Mouse (Mus musculus) heart, adult 2 months (tissue): Measurements from ENCODE around the gene Fam83e. TPM values are rescaled to one million over a fixed set of nuclear protein-coding genes. Genes with fewer than 3 reads are reported as not detected.

Source experiments
- DNase-seq, 2 experiments: peaks; one replicate each; pipeline ENCODE4 v3.0.0; 2021
- H3K27ac ChIP-seq: fragments of 200-600 bp; 2 replicates; pipeline ENCODE4 v1.8.1; 2022
- H3K27me3 ChIP-seq: fragments of 200-500 bp; 2 replicates; pipeline ENCODE4 v1.6.1; 2012; ENCODE audit warnings: mild to moderate bottlenecking, low read length, inconsistent platforms, mixed read lengths; ENCODE audit not compliant: control insufficient read depth, insufficient read depth
- H3K36me3 ChIP-seq: fragments of 200-500 bp; 2 replicates; pipeline ENCODE4 v1.6.1; 2012; ENCODE audit warnings: low read length, inconsistent platforms; ENCODE audit not compliant: control insufficient read depth, insufficient read depth
- H3K4me1 ChIP-seq: fragments of 200-500 bp; 2 replicates; pipeline ENCODE4 v1.6.1; 2011; ENCODE audit warnings: low read length; ENCODE audit not compliant: control insufficient read depth, insufficient read depth
- H3K4me3 ChIP-seq: fragments of 200-600 bp; 2 replicates; pipeline ENCODE4 v1.8.1; 2022
- H3K79me2 ChIP-seq: fragments of 200-500 bp; replicated peaks from 2 replicates; pipeline ENCODE4 v1.6.1; 2012; ENCODE audit warnings: mild to moderate bottlenecking, inconsistent platforms, low read length, moderate library complexity, mixed read lengths; ENCODE audit not compliant: control insufficient read depth, insufficient read depth
- H3K9ac ChIP-seq: fragments of 200-500 bp; 2 replicates; pipeline ENCODE4 v1.6.1; 2012; ENCODE audit warnings: low read depth, mild to moderate bottlenecking, control low read depth, inconsistent platforms, low read length, mixed read lengths
- CTCF ChIP-seq: fragments of 200-600 bp; IDR thresholded peaks from 2 replicates; pipeline ENCODE4 v1.8.1; 2022; ENCODE audit warnings: antibody characterized with exemption, mild to moderate bottlenecking, moderate library complexity
- EP300 ChIP-seq: fragments of 200-500 bp; IDR thresholded peaks from 2 replicates; pipeline ENCODE4 v1.6.1; 2011; ENCODE audit warnings: low read depth, low read length, control low read depth; ENCODE audit not compliant: insufficient read depth
- POLR2A ChIP-seq: fragments of 200-500 bp; IDR thresholded peaks from 2 replicates; pipeline ENCODE4 v1.6.1; 2011; ENCODE audit warnings: mild to moderate bottlenecking, low read depth, low read length, control low read depth; ENCODE audit not compliant: insufficient read depth
- WGBS: fragments of 180-500 bp; shearing (Covaris S2); methylation state at CpG from one replicate; pipeline ENCODE4 v1.1.7; 2018; 5-methylcytosine and 5-hydroxymethylcytosine counted together
- intact Hi-C: fragments of 180-260 bp; cut with DNase I; formaldehyde crosslinking; loops from one replicate; pipeline ENCODE4 v1.15.1; 2025
- polyA plus RNA-seq: library from polyadenylated mRNA; depleted of rRNA; stranded (reverse); fragments of >200 nt; gene quantifications from 2 replicates; pipeline ENCODE4 v1.2.3, GENCODE M21; 2012
- total RNA-seq, 2 experiments: library from RNA; stranded (reverse); gene quantifications; 2 replicates each; pipeline ENCODE4 v1.2.3; 2021

The Fam83e gene
- total and polyA plus RNA-seq, 3 experiments: 0.13 to 1.1 (median 0.34) TPM

DNA sequence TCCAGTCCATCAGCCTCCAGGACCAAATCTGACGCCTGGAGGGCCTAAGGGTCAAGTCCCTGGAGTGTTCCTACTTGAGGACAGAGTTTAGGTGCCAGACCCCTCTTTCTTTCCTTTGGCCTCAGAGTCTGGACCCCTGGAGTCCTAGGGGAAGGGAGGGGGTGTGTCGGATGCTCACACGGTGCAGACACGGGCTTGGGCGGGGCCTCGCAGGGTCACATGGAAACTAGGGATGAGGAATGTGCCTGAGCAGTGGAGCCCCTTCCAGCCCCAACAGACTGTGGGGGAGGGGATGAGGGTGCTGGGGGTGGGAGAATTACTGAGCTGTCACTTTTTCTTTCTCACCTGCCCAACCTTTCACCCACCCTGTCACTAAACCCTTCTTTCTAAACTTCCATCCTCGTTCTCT, 15.1 kb upstream of the Fam83e start:
- H3K36me3 ChIP-seq: peaks cover 23% of the 10 kb centered on the region
- peak; percentile 87 for DNase-seq
- intact Hi-C loops: no loop called here
- peak overlapping the region; percentile 97 for H3K9ac ChIP-seq
- H3K4me1 ChIP-seq: peaks cover 18% of the 10 kb centered on the region
- peak overlapping the region; percentile 91 for H3K4me3 ChIP-seq
- 0% methylated on average over 7 of the region's 7 CpGs for WGBS
- TF ChIP-seq CTCF: no peak
- TF ChIP-seq POLR2A: peak; percentile 90
- TF ChIP-seq EP300: peak; percentile 98
- H3K79me2 ChIP-seq: no peaks in the 10 kb centered on the region
- H3K27ac ChIP-seq: peak overlapping the region; percentile 99
- H3K27me3 ChIP-seq: no peaks in the 10 kb centered on the region

DNA sequence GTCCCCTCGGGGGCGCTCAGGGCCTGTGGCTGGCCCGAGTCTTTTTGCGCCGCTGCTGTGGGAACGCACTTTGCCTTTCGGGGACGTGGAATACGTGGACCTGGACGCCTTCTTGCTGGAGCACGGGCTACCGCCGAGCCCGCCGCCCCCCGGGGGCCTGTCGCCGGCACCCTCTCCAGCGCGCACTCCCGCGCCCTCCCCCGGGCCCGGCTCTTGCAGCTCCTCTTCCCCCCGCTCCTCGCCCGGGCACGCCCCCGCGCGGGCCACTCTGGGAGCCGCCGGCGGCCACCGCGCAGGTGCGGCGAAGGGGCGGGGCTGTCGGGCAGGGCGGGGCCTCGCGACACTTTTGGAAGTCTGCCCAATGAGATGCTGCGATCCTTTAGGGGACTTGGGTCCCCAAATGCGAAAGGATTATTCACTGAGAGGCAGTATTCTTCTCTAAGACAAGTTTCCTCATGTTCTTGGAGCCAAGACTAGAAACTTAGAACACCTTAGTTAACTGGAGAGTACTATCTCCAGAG, 14.2 kb upstream of the Fam83e start:
- Histone ChIP-seq H3K79me2 (no peaks in the 10 kb centered on the region), H3K4me1 (peaks cover 18% of the 10 kb centered on the region), H3K27me3 (no peaks in the 10 kb centered on the region), H3K9ac (peak overlapping the region; percentile 97), H3K36me3 (peaks cover 23% of the 10 kb centered on the region), H3K27ac (peak overlapping the region; percentile 99), H3K4me3 (peak overlapping the region; percentile 91)
- intact Hi-C loops: no loop called here
- TF ChIP-seq EP300 (no peak), CTCF (peak; percentile 25; the same call in 1 of the 2 replicates), POLR2A (peak; percentile 71)
- DNase-seq: peak; percentile 91 to 92
- 3% methylated on average over 37 of the region's 45 CpGs for WGBS

DNA sequence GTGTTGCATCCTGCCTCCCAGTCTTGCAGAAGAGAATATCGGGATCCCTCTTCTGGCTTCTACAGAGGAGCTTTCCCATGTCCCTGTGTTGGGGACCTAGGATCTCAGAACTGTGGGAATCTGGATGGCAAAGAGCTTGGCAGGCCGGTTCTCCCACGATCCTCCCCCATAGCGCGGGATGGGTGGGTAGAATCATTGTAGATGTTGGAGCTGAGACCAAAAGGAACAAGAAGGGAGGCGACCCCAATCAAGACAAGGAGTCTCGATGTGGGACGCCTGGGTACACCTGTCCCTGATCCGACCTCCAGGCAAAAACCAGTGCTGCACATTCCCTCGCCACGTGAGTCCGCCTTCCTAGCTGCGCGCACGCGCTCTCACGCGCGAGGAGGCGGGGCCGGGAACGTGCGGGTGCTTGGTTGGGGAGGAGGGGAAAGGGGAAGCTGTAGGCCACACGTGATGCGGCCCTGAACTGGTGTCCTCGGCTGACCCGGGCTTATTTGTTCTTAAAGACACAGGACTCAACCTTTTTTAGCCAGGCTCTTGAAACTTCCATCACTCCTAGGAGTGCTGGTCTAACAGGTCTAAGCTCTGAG, 13.5 kb upstream of the Fam83e start:
- Histone ChIP-seq H3K4me1 (peaks cover 18% of the 10 kb centered on the region), H3K27ac (peak overlapping the region; percentile 99), H3K27me3 (no peaks in the 10 kb centered on the region), H3K79me2 (no peaks in the 10 kb centered on the region), H3K4me3 (peak overlapping the region; percentile 91), H3K9ac (peak overlapping the region; percentile 80), H3K36me3 (peaks cover 23% of the 10 kb centered on the region)
- intact Hi-C loops: no loop called here
- under 1% methylated on average over 27 of the region's 27 CpGs for WGBS
- no peak for TF ChIP-seq CTCF
- peak; percentile 100 for TF ChIP-seq EP300
- TF ChIP-seq POLR2A: peak; percentile 87
- DNase-seq: peak; percentile 97 to 99

DNA sequence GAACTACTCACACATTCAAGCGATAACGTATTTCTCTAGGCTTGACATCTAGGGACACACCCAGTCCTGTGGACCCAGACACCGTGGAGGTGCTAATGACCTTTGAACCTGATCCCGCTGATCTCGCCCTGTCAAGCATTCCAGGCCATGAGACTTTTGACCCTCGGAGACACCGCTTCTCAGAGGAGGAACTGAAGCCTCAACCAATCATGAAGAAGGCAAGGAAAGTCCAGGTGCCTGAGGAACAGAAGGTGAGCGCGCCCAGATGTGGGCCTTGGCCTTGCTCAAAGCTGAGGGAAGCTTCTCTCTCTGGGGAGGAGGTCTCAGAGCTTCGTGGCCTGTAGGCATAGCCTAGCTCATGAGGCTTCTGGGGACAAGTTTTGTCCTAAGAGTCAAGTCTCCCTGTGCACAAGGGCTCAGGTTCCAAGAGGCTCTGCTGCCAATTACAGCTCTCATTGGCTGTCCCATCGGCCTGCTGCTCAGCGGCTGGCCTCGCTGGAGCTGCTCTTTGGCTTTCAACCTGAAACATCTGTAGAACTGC, 12.7 kb upstream of the Fam83e start:
- Histone ChIP-seq H3K79me2 (no peaks in the 10 kb centered on the region), H3K36me3 (peaks cover 26% of the 10 kb centered on the region), H3K9ac (peak overlapping the region; percentile 64), H3K4me1 (peaks cover 18% of the 10 kb centered on the region), H3K4me3 (peak overlapping the region; percentile 43), H3K27ac (peak overlapping the region; percentile 99), H3K27me3 (no peaks in the 10 kb centered on the region)
- peak in 1 of 2 experiments; percentile 61 for DNase-seq
- intact Hi-C loops: no loop called here
- WGBS: 32% methylated on average over 13 of the region's 13 CpGs
- TF ChIP-seq EP300 (peak; percentile 4), CTCF (no peak), POLR2A (peak; percentile 47; the same call in 1 of the 2 replicates)

DNA sequence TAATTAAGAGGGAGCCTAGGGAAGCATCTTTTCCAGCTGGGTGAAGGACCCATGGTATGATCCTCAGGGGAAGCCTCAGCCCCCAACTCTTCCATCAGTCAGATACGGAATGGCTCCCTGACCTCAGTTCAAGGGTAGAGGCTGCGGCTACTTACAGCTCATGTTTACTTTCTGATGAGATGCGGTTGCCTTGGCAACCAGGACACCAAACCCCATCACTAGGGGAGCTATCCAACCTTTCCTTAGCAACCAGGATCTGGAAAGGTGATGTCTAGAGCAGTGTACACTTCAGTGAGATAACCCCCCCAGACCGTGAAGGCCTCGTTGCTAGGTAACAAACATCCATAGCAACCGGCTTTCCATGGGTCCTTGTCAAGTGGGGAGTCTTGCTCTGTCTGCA, 12.0 kb upstream of the Fam83e start:
- H3K4me1 ChIP-seq: peaks cover 15% of the 10 kb centered on the region
- H3K4me3 ChIP-seq: no peak overlapping the region; the same call in 1 of the 2 replicates
- TF ChIP-seq EP300 (peak; percentile 36; the same call in 1 of the 2 replicates), CTCF (no peak), POLR2A (no peak; the same call in none of the 2 replicates)
- 33% methylated on average over 6 of the region's 6 CpGs for WGBS
- H3K27me3 ChIP-seq: no peaks in the 10 kb centered on the region
- H3K9ac ChIP-seq: peak overlapping the region; percentile 64; the same call in 1 of the 2 replicates
- peaks cover 26% of the 10 kb centered on the region for H3K36me3 ChIP-seq
- H3K79me2 ChIP-seq: no peaks in the 10 kb centered on the region
- no peak for DNase-seq
- intact Hi-C loops: no loop called here
- H3K27ac ChIP-seq: peak overlapping the region; percentile 99
